Mouse (Mus musculus) layer of hippocampus, postnatal 14 days (tissue): ENCODE data around the gene Lrit3. TPM values are rescaled to one million over a fixed set of nuclear protein-coding genes. Genes with fewer than 3 reads are reported as not detected.
"Not testable (repeated sequence)": the region's sequence is repeated elsewhere in the genome, so short reads cannot be mapped to it uniquely, and the experiment has no call there.

Source experiments
- DNase-seq, 2 experiments: peaks; one replicate each; pipeline ENCODE4 v3.0.0; 2021 to 2022; ENCODE audit warnings: low spot score in 2 of 2, mixed read lengths in 1 of 2
- total RNA-seq, 2 experiments: library from RNA; stranded (reverse); gene quantifications; 2 replicates each; pipeline ENCODE4 v1.2.3; 2021

Lrit3 gene
- total RNA-seq, 2 experiments from 2014 or later, result not detected

DNA sequence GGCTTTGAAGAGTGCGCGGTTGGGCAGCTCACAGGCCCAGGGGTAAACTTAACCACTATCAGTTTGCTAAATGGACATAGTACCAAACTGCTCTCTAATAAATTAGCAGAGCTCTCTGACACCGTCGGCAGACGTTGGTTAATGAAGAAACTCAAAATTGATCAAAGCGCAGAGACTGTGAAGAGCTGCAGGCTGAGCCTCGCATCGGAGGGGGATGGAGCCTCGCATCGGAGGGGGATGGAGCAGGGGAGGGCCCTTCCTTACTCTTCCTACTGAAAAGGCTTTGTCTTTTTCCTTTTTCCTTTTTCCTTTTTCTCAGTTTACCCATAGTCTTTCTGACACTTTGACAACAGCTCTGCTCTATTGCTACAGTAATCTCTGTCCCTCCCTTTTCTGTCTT lies 22.4 kb downstream of the Lrit3 start:
- DNase-seq, result no peak

GRCm38 (mm10) chr3:129771210-129771609 lies 32.6 kb downstream of the Lrit3 start:
- DNase-seq, result no peak

DNA sequence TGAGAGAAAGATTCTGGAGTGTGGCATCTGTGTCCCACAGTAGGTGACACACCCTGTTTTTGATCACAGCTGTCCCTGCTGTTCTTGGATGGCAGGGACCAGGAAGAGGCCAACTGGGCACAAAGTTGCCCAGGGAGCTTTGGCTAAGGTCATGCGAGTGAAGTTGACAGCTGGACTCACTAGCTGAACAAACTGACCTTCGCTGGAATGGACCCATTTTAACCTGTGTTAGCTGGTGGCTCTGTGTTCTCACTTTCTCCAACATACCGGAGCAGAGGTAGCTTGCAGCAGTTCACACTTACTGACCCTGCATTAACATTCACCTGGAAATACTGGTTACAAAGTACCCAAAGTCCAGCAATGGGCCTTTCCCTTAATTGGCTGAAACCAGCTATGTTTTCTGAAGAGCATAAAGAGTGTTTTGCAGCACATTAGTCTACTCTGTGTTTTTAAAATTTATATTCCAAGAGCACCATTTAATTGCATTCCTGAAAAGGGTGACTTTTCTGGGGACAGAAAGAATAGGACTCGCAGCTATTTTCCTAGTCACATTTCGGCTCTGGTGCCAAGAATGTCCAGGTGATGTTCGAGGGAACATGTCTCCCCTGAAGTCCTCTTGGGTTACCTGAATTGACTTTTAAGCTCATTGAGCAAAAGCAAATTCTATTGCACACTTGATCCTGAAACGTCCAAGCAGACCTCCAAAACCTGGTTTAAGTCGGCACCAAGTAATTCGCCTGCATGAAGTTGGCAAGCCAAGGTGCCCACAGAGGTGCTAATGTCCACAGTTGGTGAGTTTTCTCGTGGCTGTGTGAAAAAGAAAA lies 36.6 kb downstream of the Lrit3 start:
- no peak for DNase-seq

- DNase-seq, result no peak
Observed at GRCm38 (mm10) chr3:129766106-129766505, 37.7 kb downstream of the Lrit3 start.

DNA sequence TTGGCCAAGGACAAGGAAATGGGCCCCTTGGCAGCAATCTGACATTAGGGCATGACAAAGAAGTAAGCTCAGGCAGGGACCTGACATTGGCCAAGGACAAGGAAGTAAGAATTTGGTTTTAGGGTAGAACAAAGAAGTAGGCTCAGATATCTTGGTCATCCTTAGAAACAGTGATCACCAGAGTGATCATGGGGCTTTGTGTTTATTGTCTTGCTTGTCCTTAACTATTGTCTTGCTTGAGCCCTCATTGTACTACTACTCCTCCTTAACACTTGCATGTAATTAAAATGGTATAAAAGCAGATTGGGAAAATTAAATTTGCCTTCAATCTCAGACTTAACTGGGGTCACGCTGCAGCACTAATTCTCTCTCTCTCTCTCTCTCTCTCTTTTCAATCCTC lies 46.2 kb downstream of the Lrit3 start:
- not testable (repeated sequence) for DNase-seq

DNA sequence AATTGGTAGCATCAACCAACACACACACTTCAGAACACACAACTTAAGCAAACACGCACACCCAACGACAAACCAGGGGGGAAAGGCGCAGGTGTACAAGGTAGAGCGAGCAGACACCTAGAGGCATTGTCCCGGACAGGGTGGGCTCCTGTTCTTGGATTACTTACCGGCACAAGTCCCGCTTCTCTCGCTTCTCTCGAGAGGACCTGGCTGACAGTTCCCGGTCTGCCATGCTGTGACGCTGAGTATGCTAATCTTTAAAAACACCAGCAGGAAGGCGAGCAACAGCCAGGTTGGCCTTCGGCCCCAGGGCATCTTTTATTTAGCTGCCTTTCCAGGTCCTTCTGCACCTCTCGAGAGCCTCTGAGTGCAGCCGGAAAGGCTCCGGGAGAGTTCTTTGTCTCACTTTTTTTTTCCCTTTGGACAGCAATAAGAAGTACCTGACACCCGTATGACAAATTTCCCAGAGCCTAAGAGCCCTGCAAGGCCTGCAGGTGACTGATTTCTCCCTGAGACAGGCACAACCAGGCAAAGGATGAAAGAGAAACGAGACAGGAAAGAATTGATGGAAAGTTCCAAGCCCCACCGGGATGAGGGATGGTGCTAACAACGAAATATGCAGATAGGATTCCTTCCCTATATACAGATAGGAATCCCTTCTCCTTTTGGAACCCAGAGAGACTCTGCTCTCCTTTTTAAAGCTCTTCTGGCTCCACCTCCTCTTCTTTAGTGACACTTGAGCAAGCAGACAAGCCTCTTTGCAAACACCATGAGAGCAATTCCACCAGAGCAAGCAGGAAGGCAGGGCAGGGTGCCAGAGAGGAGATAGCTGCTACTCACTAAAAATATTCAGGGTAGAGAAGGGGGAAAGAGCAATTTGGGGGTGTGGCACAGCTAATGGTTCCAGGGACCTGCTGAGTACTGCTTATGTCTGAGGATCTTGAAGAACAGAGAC lies 48.9 kb downstream of the Lrit3 start, which contains the start of gene Egf:
Gene Egf, minus strand, starts transcription at position 667 of the 955 bp plus-strand sequence.
- DNase-seq, result no peak

- DNase-seq, result peak in 1 of 2 experiments; percentile 8
Observed at GRCm38 (mm10) chr3:129744803-129745202, 59.0 kb downstream of the Lrit3 start.

GRCm38 (mm10) chr3:129742781-129743180 lies 61.0 kb downstream of the Lrit3 start:
- no peak for DNase-seq

GRCm38 (mm10) chr3:129738291-129739183 lies 65.3 kb downstream of the Lrit3 start:
- no peak for DNase-seq

Other genes starting within 250 kb of the Lrit3 start
- 1 to 10 TPM; 1.5 to 2.4 TPM for gene Egf, start 48.7 kb downstream of the Lrit3 start, total RNA-seq
- under 1 TPM; 0.62 to 0.93 TPM for gene Rrh, start 18.6 kb upstream of the Lrit3 start, total RNA-seq
- gene Gar1, start 27.4 kb upstream of the Lrit3 start, total RNA-seq, result 10 to 100 TPM; 45.3 to 50.9 TPM
- not detected for gene Cfi, start 31.9 kb upstream of the Lrit3 start, total RNA-seq
- 10 to 100 TPM; 21.4 to 23.6 TPM for gene Pla2g12a, start 74.6 kb upstream of the Lrit3 start, total RNA-seq
- gene Casp6, start 97.4 kb upstream of the Lrit3 start, total RNA-seq, result 1 to 10 TPM; 7.5 to 7.6 TPM
- gene Mcub, start 166.2 kb upstream of the Lrit3 start, total RNA-seq, result 1 to 10 TPM; 4.7 to 5.9 TPM